Mouse (Mus musculus) neural tube, embryonic 12.5 days (tissue): ENCODE measurements at regions not wholly inside any gene's neighbourhood (a gene's known extent, or its start where the extent isn't known, plus 50 kb on each side); places are given as distances from the start of the nearest gene placed in this dataset.

ENCODE experiments used
- ATAC-seq: fragments of 200-750 bp; cut with Nextera tagmentation; 2 replicates; pipeline ENCODE4 v1.8.0; 2017; ENCODE audit warnings: low read depth, mild to moderate bottlenecking, moderate TSS enrichment, moderate library complexity; ENCODE audit not compliant: low FRiP score
- H3K27ac ChIP-seq: fragments of 300-500 bp; sonication (generic); 2 replicates; pipeline ENCODE4 v1.5.1; 2016
- H3K27me3 ChIP-seq: fragments of 300-500 bp; sonication (generic); replicated peaks from 2 replicates; pipeline ENCODE4 v1.6.1; 2016; ENCODE audit warnings: mild to moderate bottlenecking
- H3K36me3 ChIP-seq: fragments of 300-500 bp; sonication (generic); 2 replicates; pipeline ENCODE4 v1.6.1; 2016; ENCODE audit warnings: mild to moderate bottlenecking
- H3K4me1 ChIP-seq: fragments of 300-500 bp; sonication (generic); 2 replicates; pipeline ENCODE4 v1.6.1; 2016
- H3K4me2 ChIP-seq: fragments of 300-500 bp; sonication (generic); replicated peaks from 2 replicates; pipeline ENCODE4 v1.6.1; 2016; ENCODE audit warnings: mild to moderate bottlenecking
- H3K4me3 ChIP-seq: fragments of 300-500 bp; sonication (generic); 2 replicates; pipeline ENCODE4 v1.5.1; 2016
- H3K9ac ChIP-seq: fragments of 300-500 bp; sonication (generic); 2 replicates; pipeline ENCODE4 v1.6.1; 2016; ENCODE audit warnings: mild to moderate bottlenecking
- H3K9me3 ChIP-seq: fragments of 300-500 bp; sonication (generic); 2 replicates; pipeline ENCODE4 v1.6.1; 2016; ENCODE audit warnings: mild to moderate bottlenecking
- WGBS: fragments of 180-500 bp; shearing (Covaris S2); methylation state at CpG from one replicate; pipeline ENCODE4 v1.1.7; 2016; 5-methylcytosine and 5-hydroxymethylcytosine counted together

DNA sequence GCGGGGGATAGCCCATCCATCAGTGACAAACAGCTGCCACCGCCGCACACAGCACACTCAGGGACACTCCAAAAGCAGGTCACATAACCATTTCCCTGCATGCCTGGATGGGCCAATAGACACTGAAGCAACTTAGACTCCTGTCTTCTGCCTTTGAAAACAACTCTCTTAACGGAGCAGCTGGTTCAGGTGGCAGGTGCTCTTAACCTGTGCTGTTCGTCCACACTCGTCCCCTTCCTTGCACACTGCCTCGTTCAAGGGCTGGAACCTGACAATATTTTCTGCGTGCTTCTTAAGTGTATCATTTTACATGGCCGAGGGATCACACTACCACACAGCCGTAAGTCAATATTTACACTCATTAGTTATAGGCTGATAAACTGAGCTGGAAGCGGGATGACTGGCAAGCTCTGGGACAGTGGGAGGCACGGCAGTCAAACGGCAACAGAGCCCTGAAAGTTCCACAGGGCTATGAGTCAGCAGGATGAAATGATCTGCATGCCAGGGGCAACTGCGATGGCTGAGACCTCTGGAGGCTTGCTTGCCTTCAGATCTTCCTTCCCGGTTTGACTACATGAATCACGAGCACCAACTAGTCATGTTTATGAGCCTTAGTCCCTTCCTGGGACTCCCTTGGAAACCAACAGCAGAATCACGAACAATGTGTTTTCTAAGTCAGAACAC lies 92.0 kb upstream of the Sgk1 start:
- Histone ChIP-seq H3K36me3 (no peaks in the 10 kb centered on the region), H3K27ac (no peak overlapping the region), H3K9ac (no peak overlapping the region), H3K27me3 (no peaks in the 10 kb centered on the region), H3K4me2 (no peak overlapping the region), H3K4me3 (no peak overlapping the region), H3K9me3 (no peaks in the 10 kb centered on the region), H3K4me1 (peaks cover 2% of the 10 kb centered on the region; the same call in 1 of the 2 replicates)
- no peak for ATAC-seq
- WGBS, result 74% methylated on average over 17 of the region's 17 CpGs

DNA sequence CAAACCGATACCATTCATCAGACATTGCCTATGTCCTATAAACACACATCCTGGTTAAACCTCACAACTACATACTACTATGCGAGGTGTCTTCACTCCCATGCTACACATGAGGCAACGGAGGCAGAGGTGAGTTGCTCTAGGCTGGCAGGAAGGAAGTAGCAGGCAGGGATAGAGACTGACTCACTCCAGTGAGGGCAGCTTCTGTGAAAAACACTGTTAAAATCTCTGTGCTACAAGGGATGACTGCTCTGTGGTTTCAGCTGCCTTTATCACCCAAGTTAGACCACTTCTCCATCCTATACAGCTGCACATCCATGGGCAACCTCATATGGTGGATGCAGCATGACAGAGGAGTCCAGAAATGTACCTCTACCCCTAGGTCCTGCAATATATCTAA lies 91.0 kb upstream of the Sgk1 start:
- Histone ChIP-seq H3K9me3 (no peaks in the 10 kb centered on the region), H3K4me1 (no peaks in the 10 kb centered on the region), H3K27me3 (no peaks in the 10 kb centered on the region), H3K27ac (no peak overlapping the region), H3K36me3 (no peaks in the 10 kb centered on the region), H3K4me3 (no peak overlapping the region), H3K9ac (no peak overlapping the region), H3K4me2 (no peak overlapping the region)
- no peak for ATAC-seq
- WGBS, result 93% methylated on average over 3 of the region's 3 CpGs

DNA sequence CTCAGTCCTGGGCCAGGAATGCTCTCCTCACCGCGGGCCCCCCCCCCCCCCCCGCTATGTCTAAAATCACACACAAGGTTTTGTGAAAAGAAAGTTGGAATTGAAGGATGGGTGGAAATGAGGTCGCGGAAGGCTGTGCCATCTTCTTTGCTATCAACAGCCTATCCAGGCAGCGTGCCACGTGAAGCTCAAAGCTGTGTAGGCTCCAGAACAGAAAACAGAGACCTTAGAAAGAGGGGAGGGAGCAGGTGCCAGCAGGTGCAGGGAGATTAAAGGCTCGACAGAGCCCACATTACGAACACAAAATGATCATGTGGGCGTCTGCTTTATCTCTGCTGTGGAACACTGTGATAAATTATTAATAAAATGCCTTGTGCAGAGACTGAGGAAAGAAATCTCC lies 89.6 kb upstream of the Sgk1 start:
- Histone ChIP-seq H3K4me1 (no peaks in the 10 kb centered on the region), H3K9ac (no peak overlapping the region), H3K4me2 (no peak overlapping the region), H3K27ac (no peak overlapping the region), H3K36me3 (no peaks in the 10 kb centered on the region), H3K4me3 (no peak overlapping the region), H3K9me3 (no peaks in the 10 kb centered on the region), H3K27me3 (no peaks in the 10 kb centered on the region)
- WGBS, result 49% methylated on average over 10 of the region's 10 CpGs
- ATAC-seq, result no peak

DNA sequence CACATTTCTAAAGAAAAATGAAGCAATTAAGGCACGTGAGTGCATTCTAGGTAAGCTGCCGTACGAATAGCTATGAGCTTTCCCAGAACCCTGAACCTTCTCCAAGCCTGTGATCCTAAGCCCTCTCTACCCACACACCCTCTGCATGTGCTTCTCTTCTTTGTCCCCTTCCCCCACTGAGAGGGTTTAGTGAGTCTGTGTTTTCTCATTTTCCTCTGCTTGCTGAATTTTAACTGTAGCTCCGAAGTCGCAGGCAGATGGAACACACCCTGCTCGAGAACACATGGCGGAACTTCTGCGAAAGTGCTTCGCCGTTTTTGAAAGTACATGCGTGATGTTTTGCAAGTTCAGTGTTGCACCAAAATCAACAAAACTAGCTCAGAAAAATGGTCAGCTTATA lies 88.3 kb upstream of the Sgk1 start:
- H3K4me1 ChIP-seq, result no peaks in the 10 kb centered on the region
- no peaks in the 10 kb centered on the region for H3K9me3 ChIP-seq
- ATAC-seq, result no peak
- no peaks in the 10 kb centered on the region for H3K27me3 ChIP-seq
- no peak overlapping the region for H3K4me2 ChIP-seq
- 90% methylated on average over 11 of the region's 11 CpGs for whole genome bisulfite sequencing
- no peaks in the 10 kb centered on the region for H3K36me3 ChIP-seq
- no peak overlapping the region for H3K27ac ChIP-seq
- H3K4me3 ChIP-seq, result no peak overlapping the region
- no peak overlapping the region for H3K9ac ChIP-seq

DNA sequence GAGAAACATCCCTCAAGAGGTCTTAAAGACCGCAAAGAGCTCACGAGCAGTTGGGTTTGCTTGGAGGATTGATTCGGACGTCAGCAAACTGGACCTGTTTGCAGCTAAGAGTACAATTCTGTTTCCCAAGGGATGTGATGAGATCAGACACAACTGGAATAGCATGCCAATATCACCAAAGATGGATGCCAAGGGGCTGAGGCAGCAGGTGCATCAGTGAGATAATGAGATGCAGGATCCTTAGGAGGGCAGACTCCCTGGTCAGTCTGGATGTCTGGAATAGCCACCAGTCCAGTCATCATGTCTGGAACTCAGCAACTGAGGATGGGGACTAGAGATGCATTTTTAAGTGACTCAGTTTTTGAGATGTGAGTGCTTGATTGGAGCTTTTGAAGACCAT lies 85.6 kb upstream of the Sgk1 start:
- Histone ChIP-seq H3K4me2 (no peak overlapping the region), H3K27ac (no peak overlapping the region), H3K9me3 (no peaks in the 10 kb centered on the region), H3K27me3 (no peaks in the 10 kb centered on the region), H3K4me1 (no peaks in the 10 kb centered on the region), H3K9ac (no peak overlapping the region), H3K4me3 (no peak overlapping the region), H3K36me3 (no peaks in the 10 kb centered on the region)
- ATAC-seq, result no peak
- 91% methylated on average over 4 of the region's 4 CpGs for WGBS

DNA sequence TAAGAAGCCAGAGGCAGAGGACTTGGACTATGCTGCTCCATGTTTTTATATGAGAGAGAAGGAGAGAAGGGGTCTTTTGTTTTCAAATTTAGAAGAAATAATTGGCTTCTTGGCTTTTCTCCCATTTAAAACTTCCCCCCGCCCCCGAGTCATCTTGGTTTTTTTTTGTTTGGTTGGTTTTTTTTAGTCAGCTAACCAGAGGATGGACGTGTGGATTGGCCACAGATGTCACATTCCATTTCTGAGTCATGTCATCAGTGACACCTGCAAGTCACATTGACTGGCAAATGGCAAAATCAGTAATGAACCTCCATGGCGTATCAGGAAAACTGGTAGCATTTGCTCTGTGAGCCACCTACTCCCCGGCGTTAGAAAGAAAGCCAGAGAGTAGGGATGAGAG lies 83.9 kb upstream of the Sgk1 start:
- Histone ChIP-seq H3K27me3 (no peaks in the 10 kb centered on the region), H3K9ac (no peak overlapping the region), H3K36me3 (no peaks in the 10 kb centered on the region), H3K4me3 (no peak overlapping the region), H3K27ac (no peak overlapping the region), H3K4me1 (no peaks in the 10 kb centered on the region), H3K4me2 (no peak overlapping the region), H3K9me3 (no peaks in the 10 kb centered on the region)
- 90% methylated on average over 6 of the region's 6 CpGs for WGBS
- no peak for ATAC-seq

DNA sequence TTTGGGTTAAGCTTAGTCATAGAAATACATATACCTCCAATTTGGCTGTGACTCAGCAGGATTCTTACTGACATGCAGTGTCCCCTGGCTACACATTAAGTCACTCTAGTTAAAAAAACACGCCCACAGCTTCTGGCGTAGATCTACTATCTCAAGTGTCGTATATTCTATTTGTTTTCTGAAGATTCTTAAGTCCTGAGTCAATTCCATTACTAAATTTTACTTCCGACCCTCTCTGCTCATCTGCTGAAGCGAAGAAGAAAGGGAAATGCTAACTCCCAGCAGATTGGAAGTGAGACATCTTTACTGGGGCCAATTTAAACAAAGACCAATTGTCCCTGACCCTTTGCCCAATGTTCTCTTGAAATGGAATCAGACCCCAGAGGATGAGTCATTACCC lies 80.4 kb upstream of the Sgk1 start:
- no peaks in the 10 kb centered on the region for H3K27me3 ChIP-seq
- H3K4me3 ChIP-seq, result no peak overlapping the region
- H3K27ac ChIP-seq, result no peak overlapping the region
- 80% methylated on average over 5 of the region's 5 CpGs for WGBS
- no peak overlapping the region for H3K9ac ChIP-seq
- H3K9me3 ChIP-seq, result no peaks in the 10 kb centered on the region
- no peak for ATAC-seq
- H3K4me1 ChIP-seq, result no peaks in the 10 kb centered on the region
- H3K4me2 ChIP-seq, result no peak overlapping the region
- H3K36me3 ChIP-seq, result no peaks in the 10 kb centered on the region

DNA sequence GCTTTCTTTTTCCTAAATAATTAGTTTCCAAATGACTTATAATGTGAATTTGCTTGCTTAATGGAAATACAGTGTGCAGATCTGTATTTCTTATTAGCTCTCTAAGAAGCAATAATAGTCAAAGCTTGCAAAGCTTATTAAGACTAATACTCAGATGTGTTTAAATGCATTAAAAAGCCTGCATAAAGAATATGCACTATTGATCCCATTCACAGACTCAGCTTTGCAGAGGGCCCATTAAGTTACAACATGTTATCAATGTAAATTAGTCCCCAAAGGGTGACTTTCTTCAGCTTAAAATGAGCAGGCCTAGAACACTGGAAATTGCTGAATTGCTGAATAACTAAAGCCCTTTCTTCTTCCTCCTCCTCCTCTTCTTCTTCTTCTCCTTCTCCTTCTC lies 78.8 kb upstream of the Sgk1 start:
- Histone ChIP-seq H3K9ac (no peak overlapping the region), H3K9me3 (no peaks in the 10 kb centered on the region), H3K4me3 (no peak overlapping the region), H3K4me2 (no peak overlapping the region), H3K27ac (no peak overlapping the region), H3K27me3 (no peaks in the 10 kb centered on the region), H3K36me3 (no peaks in the 10 kb centered on the region), H3K4me1 (no peaks in the 10 kb centered on the region)
- no peak for ATAC-seq

DNA sequence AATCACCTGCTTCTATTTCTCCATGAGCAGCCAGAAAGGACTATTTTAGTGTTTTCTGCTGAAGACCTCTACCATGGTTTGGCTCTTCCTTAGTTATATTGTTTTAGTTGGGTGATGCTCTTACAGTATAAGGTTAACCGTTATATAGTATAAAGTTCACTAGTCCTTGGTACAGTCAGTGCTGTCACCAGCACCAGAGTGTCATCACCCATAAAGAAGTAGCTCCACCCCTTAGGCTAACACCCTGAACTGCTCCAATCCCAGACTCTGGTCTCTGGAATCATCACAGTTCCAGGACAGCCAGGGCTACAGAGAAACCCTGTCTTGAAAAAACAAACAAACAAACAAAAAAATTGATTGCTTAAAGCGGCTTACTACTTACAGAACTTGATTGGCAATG lies 77.2 kb upstream of the Sgk1 start:
- no peak overlapping the region for H3K4me3 ChIP-seq
- no peaks in the 10 kb centered on the region for H3K36me3 ChIP-seq
- no peaks in the 10 kb centered on the region for H3K27me3 ChIP-seq
- no peak overlapping the region for H3K9ac ChIP-seq
- H3K27ac ChIP-seq, result no peak overlapping the region
- no peak for ATAC-seq
- no peaks in the 10 kb centered on the region for H3K9me3 ChIP-seq
- H3K4me1 ChIP-seq, result no peaks in the 10 kb centered on the region
- WGBS, result 88% methylated on average over 2 of the region's 2 CpGs
- no peak overlapping the region for H3K4me2 ChIP-seq

DNA sequence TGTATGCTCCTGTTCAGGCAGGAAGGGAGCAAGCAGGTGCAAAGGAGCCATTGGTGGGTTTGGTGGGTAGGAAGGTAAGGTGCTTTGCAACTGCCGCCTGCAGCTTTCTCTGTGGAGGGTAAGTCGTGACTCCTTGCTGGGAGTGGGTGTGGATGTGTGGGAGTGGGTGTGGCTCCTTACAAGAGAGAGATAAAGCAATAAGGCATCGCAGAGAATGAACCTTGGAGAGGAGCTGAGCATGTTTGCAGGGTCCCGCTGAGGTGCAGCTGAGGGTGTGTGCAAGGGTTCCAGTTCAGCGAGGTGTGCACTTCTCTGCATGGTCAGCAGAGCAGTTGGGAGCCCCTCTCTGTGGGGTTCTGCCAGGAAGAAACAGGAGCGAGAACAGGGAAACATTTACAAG lies 76.4 kb upstream of the Sgk1 start:
- Histone ChIP-seq H3K4me1 (no peaks in the 10 kb centered on the region), H3K27ac (no peak overlapping the region), H3K27me3 (no peaks in the 10 kb centered on the region), H3K4me3 (no peak overlapping the region), H3K9me3 (no peaks in the 10 kb centered on the region), H3K36me3 (no peaks in the 10 kb centered on the region), H3K9ac (no peak overlapping the region), H3K4me2 (no peak overlapping the region)
- no peak for ATAC-seq
- 63% methylated on average over 6 of the region's 6 CpGs for WGBS

DNA sequence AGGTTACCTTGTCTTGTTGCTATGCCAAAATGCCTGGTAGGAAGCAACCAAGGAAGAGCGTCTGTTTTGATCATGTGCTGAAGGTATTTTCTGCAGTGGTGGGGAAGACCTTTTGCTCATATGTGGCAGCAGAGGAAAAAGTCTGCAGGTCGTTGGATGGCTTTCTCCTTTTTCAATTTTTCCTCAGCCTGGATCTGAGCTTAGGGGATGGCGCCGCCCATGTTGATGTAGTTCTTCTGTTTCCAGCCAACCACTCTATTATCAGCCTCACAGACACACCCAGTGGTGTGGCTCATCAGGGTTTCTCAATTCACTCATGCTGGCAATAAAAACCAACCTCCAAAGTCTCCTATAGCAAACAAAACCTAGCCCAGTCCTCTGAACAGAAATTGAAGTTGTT lies 75.3 kb upstream of the Sgk1 start:
- Histone ChIP-seq H3K27ac (no peak overlapping the region), H3K4me1 (no peaks in the 10 kb centered on the region), H3K4me2 (no peak overlapping the region), H3K27me3 (no peaks in the 10 kb centered on the region), H3K9me3 (no peaks in the 10 kb centered on the region), H3K36me3 (no peaks in the 10 kb centered on the region), H3K4me3 (no peak overlapping the region), H3K9ac (no peak overlapping the region)
- 95% methylated on average over 4 of the region's 4 CpGs for WGBS
- ATAC-seq, result no peak

DNA sequence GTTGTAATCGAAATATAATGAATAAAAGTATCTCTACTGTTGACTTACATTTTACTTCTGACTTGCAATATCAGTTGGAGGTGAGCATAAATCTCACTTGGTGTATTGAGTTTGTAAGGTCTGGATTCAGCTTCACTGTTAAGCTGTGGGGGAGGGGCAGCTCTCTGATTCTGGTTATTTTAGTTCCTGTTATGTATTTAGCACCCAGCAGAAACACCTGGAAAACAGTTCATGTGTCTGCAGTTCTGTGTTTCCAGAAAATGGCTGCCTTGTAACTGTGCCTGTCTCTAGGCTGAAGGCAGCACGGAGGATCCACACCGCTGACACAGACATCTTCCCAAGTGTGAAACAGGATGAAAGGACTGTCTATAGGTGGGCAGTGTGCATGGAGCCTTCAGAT lies 62.3 kb upstream of the Sgk1 start:
- no peak overlapping the region for H3K4me2 ChIP-seq
- peaks cover 5% of the 10 kb centered on the region; the same call in 1 of the 2 replicates for H3K4me1 ChIP-seq
- no peak overlapping the region for H3K4me3 ChIP-seq
- no peak overlapping the region for H3K27ac ChIP-seq
- H3K36me3 ChIP-seq, result no peaks in the 10 kb centered on the region
- WGBS, result 84% methylated on average over 3 of the region's 3 CpGs
- no peak for ATAC-seq
- no peaks in the 10 kb centered on the region for H3K27me3 ChIP-seq
- H3K9ac ChIP-seq, result no peak overlapping the region
- H3K9me3 ChIP-seq, result no peaks in the 10 kb centered on the region

DNA sequence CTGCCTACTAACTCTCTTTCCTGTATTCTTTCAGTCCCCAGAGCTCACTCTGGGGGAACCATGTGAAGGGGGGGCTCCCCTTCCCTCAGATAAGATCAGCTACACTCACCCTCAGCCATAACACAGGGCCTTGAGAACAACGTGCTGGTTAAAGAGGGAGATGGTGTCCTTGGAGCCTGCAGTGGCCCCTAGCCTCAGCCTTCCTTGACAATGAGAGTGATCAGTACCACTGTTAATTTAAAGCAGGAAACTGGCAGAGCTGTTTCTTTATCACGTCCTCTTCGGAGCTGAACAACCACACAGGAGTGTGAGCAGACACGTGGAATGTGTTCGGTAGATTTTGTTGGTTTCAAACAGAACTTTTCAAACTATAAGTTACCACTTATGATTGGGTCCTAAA lies 60.6 kb upstream of the Sgk1 start:
- no peaks in the 10 kb centered on the region for H3K27me3 ChIP-seq
- H3K36me3 ChIP-seq, result no peaks in the 10 kb centered on the region
- no peak overlapping the region for H3K27ac ChIP-seq
- H3K4me2 ChIP-seq, result no peak overlapping the region
- no peak for ATAC-seq
- H3K4me1 ChIP-seq, result peaks cover 8% of the 10 kb centered on the region; the same call in 1 of the 2 replicates
- H3K9ac ChIP-seq, result no peak overlapping the region
- no peaks in the 10 kb centered on the region for H3K9me3 ChIP-seq
- 78% methylated on average over 5 of the region's 5 CpGs for whole genome bisulfite sequencing
- H3K4me3 ChIP-seq, result no peak overlapping the region
